Mouse (Mus musculus): ENCODE measurements around the gene Ccdc6. TPM values are rescaled to one million over a fixed set of nuclear protein-coding genes. Genes with fewer than 3 reads are reported as not detected.
"Not testable (repeated sequence)": the region's sequence is repeated elsewhere in the genome, so short reads cannot be mapped to it uniquely, and the experiment has no call there.

The Ccdc6 gene
- total and polyA plus RNA-seq, 2 experiments, result 8.4 to 10.7 TPM

- Histone ChIP-seq H3K27me3 (ENCODE audit: control insufficient read depth, insufficient read depth, low read length) (no peaks in the 10 kb centered on the region), H3K4me3 (ENCODE audit: insufficient read depth, low read depth, low read length) (no peak overlapping the region), H3K9ac (ENCODE audit: low read depth, low read length) (no peak overlapping the region), H3K27ac (replicated peaks; ENCODE audit: insufficient read depth, low read depth, low read length) (no peak overlapping the region), H3K4me1 (ENCODE audit: control insufficient read depth, insufficient read depth, low read length) (peaks cover 4% of the 10 kb centered on the region; the same call in 1 of the 2 replicates), H3K36me3 (ENCODE audit: control insufficient read depth, insufficient read depth, low read length) (no peaks in the 10 kb centered on the region), H3K79me2 (ENCODE audit: control insufficient read depth, insufficient read depth, low read length) (no peaks in the 10 kb centered on the region)
- no peak for TF ChIP-seq POLR2A (IDR thresholded peaks at IDR 0.05; ENCODE audit: extremely low read depth, insufficient read depth, low read length)
- TF ChIP-seq CTCF (IDR thresholded peaks at IDR 0.05; ENCODE audit: low read depth, low read length), result no peak
- 80% methylated on average over 12 of the region's 12 CpGs for WGBS
- DNase-seq (ENCODE audit: extremely low read depth, low read depth, low spot score), result no peak
Measured at GRCm38 (mm10) chr10:70200889-70201500, 104.1 kb downstream of the Ccdc6 start.

- TF ChIP-seq POLR2A (IDR thresholded peaks at IDR 0.05; ENCODE audit: extremely low read depth, insufficient read depth, low read length) (no peak), CTCF (IDR thresholded peaks at IDR 0.05; ENCODE audit: low read depth, low read length) (no peak)
- Histone ChIP-seq H3K27ac (replicated peaks; ENCODE audit: insufficient read depth, low read depth, low read length) (no peak within 1 kb of the TSS), H3K4me3 (ENCODE audit: insufficient read depth, low read depth, low read length) (no peak within 1 kb of the TSS), H3K9ac (ENCODE audit: low read depth, low read length) (no peak within 1 kb of the TSS), H3K79me2 (ENCODE audit: control insufficient read depth, insufficient read depth, low read length) (no peaks in the 10 kb centered on the region), H3K36me3 (ENCODE audit: control insufficient read depth, insufficient read depth, low read length) (no peaks in the 10 kb centered on the region), H3K4me1 (ENCODE audit: control insufficient read depth, insufficient read depth, low read length) (peaks cover 4% of the 10 kb centered on the region; the same call in 1 of the 2 replicates), H3K27me3 (ENCODE audit: control insufficient read depth, insufficient read depth, low read length) (no peaks in the 10 kb centered on the region)
- 43% methylated on average over 17 of the region's 17 CpGs for WGBS
- DNase-seq (ENCODE audit: extremely low read depth, low read depth, low spot score), result peak; percentile 42
Measured at GRCm38 (mm10) chr10:70204505-70205399, 107.8 kb downstream of the Ccdc6 start, which contains the start of gene Mrln. Mrln (plus strand) TSS chr10:70204664.

GRCm38 (mm10) chr10:70211281-70211680 lies 114.4 kb downstream of the Ccdc6 start:
- H3K27me3 ChIP-seq (ENCODE audit: control insufficient read depth, insufficient read depth, low read length), result no peaks in the 10 kb centered on the region
- no peak for DNase-seq (ENCODE audit: extremely low read depth, low read depth, low spot score)
- WGBS, result 88% methylated on average over 9 of the region's 9 CpGs
- H3K4me3 ChIP-seq (ENCODE audit: insufficient read depth, low read depth, low read length), result no peak overlapping the region
- H3K9ac ChIP-seq (ENCODE audit: low read depth, low read length), result no peak overlapping the region
- no peaks in the 10 kb centered on the region for H3K4me1 ChIP-seq (ENCODE audit: control insufficient read depth, insufficient read depth, low read length)
- H3K36me3 ChIP-seq (ENCODE audit: control insufficient read depth, insufficient read depth, low read length), result no peaks in the 10 kb centered on the region
- TF ChIP-seq POLR2A (IDR thresholded peaks at IDR 0.05; ENCODE audit: extremely low read depth, insufficient read depth, low read length) (no peak), CTCF (IDR thresholded peaks at IDR 0.05; ENCODE audit: low read depth, low read length) (no peak)
- no peak overlapping the region for H3K27ac ChIP-seq (replicated peaks; ENCODE audit: insufficient read depth, low read depth, low read length)
- H3K79me2 ChIP-seq (ENCODE audit: control insufficient read depth, insufficient read depth, low read length), result no peaks in the 10 kb centered on the region

GRCm38 (mm10) chr10:70220971-70221370 lies 124.0 kb downstream of the Ccdc6 start:
- no peaks in the 10 kb centered on the region for H3K4me1 ChIP-seq (ENCODE audit: control insufficient read depth, insufficient read depth, low read length)
- no peak overlapping the region for H3K9ac ChIP-seq (ENCODE audit: low read depth, low read length)
- H3K27me3 ChIP-seq (ENCODE audit: control insufficient read depth, insufficient read depth, low read length), result no peaks in the 10 kb centered on the region
- WGBS, result 81% methylated on average over 5 of the region's 5 CpGs
- no peak overlapping the region for H3K27ac ChIP-seq (replicated peaks; ENCODE audit: insufficient read depth, low read depth, low read length)
- no peak for DNase-seq (ENCODE audit: extremely low read depth, low read depth, low spot score)
- no peak overlapping the region for H3K4me3 ChIP-seq (ENCODE audit: insufficient read depth, low read depth, low read length)
- TF ChIP-seq CTCF (IDR thresholded peaks at IDR 0.05; ENCODE audit: low read depth, low read length), result no peak
- no peak for TF ChIP-seq POLR2A (IDR thresholded peaks at IDR 0.05; ENCODE audit: extremely low read depth, insufficient read depth, low read length)
- H3K79me2 ChIP-seq (ENCODE audit: control insufficient read depth, insufficient read depth, low read length), result no peaks in the 10 kb centered on the region
- H3K36me3 ChIP-seq (ENCODE audit: control insufficient read depth, insufficient read depth, low read length), result no peaks in the 10 kb centered on the region

- H3K4me3 ChIP-seq (ENCODE audit: insufficient read depth, low read depth, low read length); H3K79me2 ChIP-seq (ENCODE audit: control insufficient read depth, insufficient read depth, low read length); H3K9ac ChIP-seq (ENCODE audit: low read depth, low read length); H3K27me3 ChIP-seq (ENCODE audit: control insufficient read depth, insufficient read depth, low read length); H3K36me3 ChIP-seq (ENCODE audit: control insufficient read depth, insufficient read depth, low read length); H3K27ac ChIP-seq (replicated peaks; ENCODE audit: insufficient read depth, low read depth, low read length); DNase-seq (ENCODE audit: extremely low read depth, low read depth, low spot score); H3K4me1 ChIP-seq (ENCODE audit: control insufficient read depth, insufficient read depth, low read length): not testable (repeated sequence)
- WGBS, result 91% methylated on average over 8 of the region's 8 CpGs
Measured at GRCm38 (mm10) chr10:70222231-70222630, 125.3 kb downstream of the Ccdc6 start.

GRCm38 (mm10) chr10:70224571-70224970 lies 127.7 kb downstream of the Ccdc6 start:
- no peak overlapping the region for H3K4me3 ChIP-seq (ENCODE audit: insufficient read depth, low read depth, low read length)
- peak; percentile 58 for DNase-seq (ENCODE audit: extremely low read depth, low read depth, low spot score)
- no peaks in the 10 kb centered on the region for H3K27me3 ChIP-seq (ENCODE audit: control insufficient read depth, insufficient read depth, low read length)
- H3K79me2 ChIP-seq (ENCODE audit: control insufficient read depth, insufficient read depth, low read length), result no peaks in the 10 kb centered on the region
- no peak overlapping the region for H3K9ac ChIP-seq (ENCODE audit: low read depth, low read length)
- H3K36me3 ChIP-seq (ENCODE audit: control insufficient read depth, insufficient read depth, low read length), result no peaks in the 10 kb centered on the region
- no peaks in the 10 kb centered on the region for H3K4me1 ChIP-seq (ENCODE audit: control insufficient read depth, insufficient read depth, low read length)
- 76% methylated on average over 6 of the region's 6 CpGs for WGBS
- H3K27ac ChIP-seq (replicated peaks; ENCODE audit: insufficient read depth, low read depth, low read length), result no peak overlapping the region
- no peak for TF ChIP-seq CTCF (IDR thresholded peaks at IDR 0.05; ENCODE audit: low read depth, low read length)
- no peak for TF ChIP-seq POLR2A (IDR thresholded peaks at IDR 0.05; ENCODE audit: extremely low read depth, insufficient read depth, low read length)
